29 mouse cellular contexts compared by ENCODE assay signal in the genomic region with DNA sequence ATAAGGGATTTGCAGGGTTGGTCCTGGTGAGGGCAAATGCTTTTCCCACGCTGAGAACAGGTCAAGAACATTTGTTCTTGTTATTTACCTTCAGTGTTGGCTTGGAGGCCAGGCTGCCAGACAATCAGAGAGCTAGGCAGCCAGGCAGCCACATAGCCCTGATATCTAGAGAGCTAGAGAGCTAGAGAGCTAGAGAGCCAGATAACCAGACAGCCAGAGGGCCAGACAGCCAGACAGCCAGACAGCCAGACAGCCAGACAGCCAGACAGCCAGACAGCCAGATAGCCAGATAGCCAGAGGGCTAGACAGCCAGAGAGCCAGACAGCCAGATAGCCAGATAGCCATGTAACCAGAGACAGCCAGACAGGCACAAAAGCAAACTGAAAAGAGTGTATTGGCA.
DNase-seq lines count a peak whose midpoint lies in the region; ATAC-seq lines count a peak whose summit lies in the region.
"Had no signal": no experiment of that assay in that cellular context is flagged by ENCODE, and none has a peak within 500 bp of the region (broad histone marks: within the 10 kb centered on the region; RNA-seq: fewer than 3 reads in every experiment).

No protein-coding gene starts in this region.

- no peaks in the 10 kb centered on the region for H3K36me3 ChIP-seq in liver, embryonic 13.5 days
- no peaks in the 10 kb centered on the region for H3K36me3 ChIP-seq in liver, embryonic 11.5 days (ENCODE audit: control insufficient read depth, insufficient read depth, low read length)
- no peaks in the 10 kb centered on the region for H3K36me3 ChIP-seq in heart, embryonic 11.5 days (ENCODE audit: control insufficient read depth, insufficient read depth, low read length)
- H3K36me3 ChIP-seq in limb, embryonic 12.5 days = no peaks in the 10 kb centered on the region
- H3K36me3 ChIP-seq: embryonic facial prominence, embryonic 13.5 days; hindbrain, embryonic 13.5 days; limb, embryonic 13.5 days; midbrain, embryonic 15.5 days had no signal

- H3K27me3 ChIP-seq in liver, embryonic 13.5 days = no peaks in the 10 kb centered on the region
- H3K27me3 ChIP-seq in liver, embryonic 11.5 days (replicated peaks; ENCODE audit: control insufficient read depth, insufficient read depth, low read length) = no peaks in the 10 kb centered on the region
- H3K27me3 ChIP-seq in heart, embryonic 11.5 days (ENCODE audit: control insufficient read depth, insufficient read depth, low read length) = peaks cover 29% of the 10 kb centered on the region
- no peaks in the 10 kb centered on the region for H3K27me3 ChIP-seq in limb, embryonic 12.5 days
- H3K27me3 ChIP-seq: embryonic facial prominence, embryonic 13.5 days; hindbrain, embryonic 13.5 days; limb, embryonic 13.5 days; midbrain, embryonic 15.5 days; Patski had no signal

- H3K4me2 ChIP-seq in liver, embryonic 13.5 days = no peak overlapping the region
- H3K4me2 ChIP-seq in liver, embryonic 11.5 days = no peak overlapping the region
- no peak overlapping the region for H3K4me2 ChIP-seq in heart, embryonic 11.5 days
- H3K4me2 ChIP-seq in limb, embryonic 12.5 days = no peak overlapping the region
- H3K4me2 ChIP-seq: embryonic facial prominence, embryonic 13.5 days; hindbrain, embryonic 13.5 days; limb, embryonic 13.5 days; lung, embryonic 14.5 days; midbrain, embryonic 15.5 days had no signal

- no peak overlapping the region for H3K4me3 ChIP-seq in liver, embryonic 13.5 days (replicated peaks)
- H3K4me3 ChIP-seq in liver, embryonic 11.5 days (ENCODE audit: low read depth, low read length) = no peak overlapping the region
- H3K4me3 ChIP-seq in heart, embryonic 11.5 days (ENCODE audit: low read depth, low read length) = no peak overlapping the region
- H3K4me3 ChIP-seq in limb, embryonic 12.5 days (replicated peaks) = no peak overlapping the region
- H3K4me3 ChIP-seq: embryonic facial prominence, embryonic 13.5 days; hindbrain, embryonic 13.5 days; limb, embryonic 13.5 days; midbrain, embryonic 15.5 days had no signal

- H3K9ac ChIP-seq in liver, embryonic 13.5 days = no peak overlapping the region
- no peak overlapping the region for H3K9ac ChIP-seq in liver, embryonic 11.5 days (ENCODE audit: low read depth, low read length)
- H3K9ac ChIP-seq in heart, embryonic 11.5 days (ENCODE audit: low read depth, low read length) = no peak overlapping the region
- H3K9ac ChIP-seq in limb, embryonic 12.5 days (replicated peaks) = no peak overlapping the region
- H3K9ac ChIP-seq: embryonic facial prominence, embryonic 13.5 days; hindbrain, embryonic 13.5 days; limb, embryonic 13.5 days; liver, embryonic 14.5 days; lung, embryonic 14.5 days; midbrain, embryonic 15.5 days had no signal

- no peaks in the 10 kb centered on the region for H3K9me3 ChIP-seq in liver, embryonic 13.5 days (replicated peaks)
- no peaks in the 10 kb centered on the region for H3K9me3 ChIP-seq in liver, embryonic 11.5 days (ENCODE audit: control insufficient read depth, low read length)
- H3K9me3 ChIP-seq in heart, embryonic 11.5 days (replicated peaks; ENCODE audit: control insufficient read depth, low read length) = no peaks in the 10 kb centered on the region
- no peaks in the 10 kb centered on the region for H3K9me3 ChIP-seq in limb, embryonic 12.5 days
- H3K9me3 ChIP-seq: embryonic facial prominence, embryonic 13.5 days; hindbrain, embryonic 13.5 days; limb, embryonic 13.5 days; midbrain, embryonic 15.5 days had no signal

- peaks cover 32% of the 10 kb centered on the region for H3K4me1 ChIP-seq in liver, embryonic 13.5 days (replicated peaks)
- peaks cover 15% of the 10 kb centered on the region; the same call in 1 of the 2 replicates for H3K4me1 ChIP-seq in liver, embryonic 11.5 days (replicated peaks; ENCODE audit: control insufficient read depth, insufficient read depth, low read length)
- peaks cover 27% of the 10 kb centered on the region for H3K4me1 ChIP-seq in heart, embryonic 11.5 days (ENCODE audit: control insufficient read depth, insufficient read depth, low read length)
- peaks cover 10% of the 10 kb centered on the region for H3K4me1 ChIP-seq in limb, embryonic 12.5 days (replicated peaks)

- peak; percentile 13 to 50 for DNase-seq in heart, adult 18-20 months
- no peak for DNase-seq in heart, postnatal 4 days
- peak; percentile 33 for DNase-seq in liver, embryonic 13.5 days
- no peak for DNase-seq in liver, embryonic 11.5 days (ENCODE audit: low spot score)
- no peak for DNase-seq in embryo, embryonic 10.5 days (ENCODE audit: low spot score)
- no peak for DNase-seq in left cerebral cortex, adult 18-20 months (ENCODE audit: low spot score in 2 of 2)
- DNase-seq: adrenal gland, postnatal 10 days; cerebellum, adult 11 months; cerebellum, adult 9-10 months; cerebellum, postnatal 36 days; embryo, embryonic 11 days; gastrocnemius, postnatal 14 days; kidney, adult 9 months; kidney, postnatal 14 days; layer of hippocampus, adult 9-11 months; lung, embryonic 14.5 days; lung, postnatal 14 days; right cerebral cortex, adult 18-20 months; spleen, adult 18-20 months; thymus, postnatal 25 days had no signal

- no peak overlapping the region for H3K27ac ChIP-seq in liver, embryonic 13.5 days
- no peak overlapping the region; the same call in 1 of the 2 replicates for H3K27ac ChIP-seq in liver, embryonic 11.5 days (ENCODE audit: low read depth, low read length)
- H3K27ac ChIP-seq in heart, embryonic 11.5 days (ENCODE audit: low read depth, low read length) = peak overlapping the region; percentile 41
- H3K27ac ChIP-seq in limb, embryonic 12.5 days = peak overlapping the region; percentile 67; the same call in 1 of the 2 replicates
- H3K27ac ChIP-seq: embryonic facial prominence, embryonic 13.5 days; hindbrain, embryonic 13.5 days; limb, embryonic 13.5 days; liver, embryonic 14.5 days; midbrain, embryonic 15.5 days had no signal

- ATAC-seq in liver, embryonic 13.5 days (ENCODE audit: low read depth) = no peak
- no peak; the same call in 1 of the 2 replicates for ATAC-seq in liver, embryonic 11.5 days (replicated peaks; ENCODE audit: low FRiP score)
- no peak for ATAC-seq in heart, embryonic 11.5 days (replicated peaks; ENCODE audit: insufficient number of reproducible peaks, low FRiP score, low TSS enrichment)
- no peak for ATAC-seq in limb, embryonic 12.5 days (ENCODE audit: insufficient number of reproducible peaks, insufficient read depth, low FRiP score, low TSS enrichment, low read depth)
- ATAC-seq: intestine, postnatal 0 days; midbrain, embryonic 15.5 days; Patski had no signal

- 33% methylated on average over 1 of the region's 1 CpGs for WGBS in liver, embryonic 13.5 days (ENCODE audit: insufficient replicate concordance)
- 43% methylated on average over 1 of the region's 1 CpGs for WGBS in liver, embryonic 11.5 days
- 47% methylated on average over 1 of the region's 1 CpGs for WGBS in heart, embryonic 11.5 days (ENCODE audit: insufficient replicate concordance)
- 65% methylated on average over 1 of the region's 1 CpGs for WGBS in limb, embryonic 12.5 days

Comparison
In these comparisons a context has a peak if more than half of its experiments do, and no peak if none do; other contexts are left out.
1. DNase-seq: peak in heart, adult 18-20 months (2 of 2) and liver, embryonic 13.5 days (single experiment); none in heart, postnatal 4 days (single experiment), liver, embryonic 11.5 days (single experiment), embryo, embryonic 10.5 days (single experiment) and left cerebral cortex, adult 18-20 months (0 of 2).
2. H3K27ac ChIP-seq: peak in heart, embryonic 11.5 days (single experiment) and limb, embryonic 12.5 days (single experiment); none in liver, embryonic 13.5 days (single experiment) and liver, embryonic 11.5 days (single experiment).